Mouse (Mus musculus) retina, adult 2 months (tissue): Measurements from ENCODE around the gene Gm37419.

Experiments used
- DNase-seq: peaks from one replicate; pipeline ENCODE4 v3.0.0-alpha.2; 2012; ENCODE audit warnings: low read depth, low spot score

Gene Gm37419

GRCm38 (mm10) chr16:23993351-23994321 lies 5.4 kb downstream of the Gm37419 start:
- DNase-seq = no peak

- DNase-seq = no peak
These were observed 8.1 kb downstream of the Gm37419 start for GRCm38 (mm10) chr16:23996342-23996741.

DNA sequence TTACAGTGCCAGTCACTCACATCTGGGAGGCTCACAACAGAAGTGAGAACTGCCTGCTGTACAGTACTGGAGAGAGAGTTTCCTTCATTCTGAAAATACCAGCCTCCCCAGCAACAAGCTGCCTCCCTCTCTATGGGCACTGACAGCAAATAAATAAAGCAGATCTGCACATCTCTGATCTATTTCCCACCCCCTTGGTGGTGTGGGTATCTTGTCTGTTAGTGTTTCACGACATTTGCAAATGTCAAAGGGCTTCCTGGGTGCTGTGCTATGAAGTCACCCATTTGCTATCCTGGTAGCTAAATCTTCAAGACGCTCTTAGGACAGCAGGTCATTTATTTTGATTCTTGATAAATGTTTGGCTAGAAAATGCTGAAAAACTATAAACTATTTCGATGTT lies 8.9 kb downstream of the Gm37419 start:
- no peak for DNase-seq

GRCm38 (mm10) chr16:23997912-23998311 lies 9.6 kb downstream of the Gm37419 start:
- DNase-seq = no peak

- DNase-seq = no peak
These were observed 17.6 kb downstream of the Gm37419 start for GRCm38 (mm10) chr16:24005928-24006327.

GRCm38 (mm10) chr16:24009891-24010290 lies 21.6 kb downstream of the Gm37419 start:
- DNase-seq = no peak

- DNase-seq = no peak
These were observed 23.0 kb downstream of the Gm37419 start for GRCm38 (mm10) chr16:24011306-24011705.

GRCm38 (mm10) chr16:24012066-24012465 lies 23.8 kb downstream of the Gm37419 start:
- no peak for DNase-seq

- no peak for DNase-seq
These were observed 26.1 kb downstream of the Gm37419 start for GRCm38 (mm10) chr16:24014378-24014777.

DNA sequence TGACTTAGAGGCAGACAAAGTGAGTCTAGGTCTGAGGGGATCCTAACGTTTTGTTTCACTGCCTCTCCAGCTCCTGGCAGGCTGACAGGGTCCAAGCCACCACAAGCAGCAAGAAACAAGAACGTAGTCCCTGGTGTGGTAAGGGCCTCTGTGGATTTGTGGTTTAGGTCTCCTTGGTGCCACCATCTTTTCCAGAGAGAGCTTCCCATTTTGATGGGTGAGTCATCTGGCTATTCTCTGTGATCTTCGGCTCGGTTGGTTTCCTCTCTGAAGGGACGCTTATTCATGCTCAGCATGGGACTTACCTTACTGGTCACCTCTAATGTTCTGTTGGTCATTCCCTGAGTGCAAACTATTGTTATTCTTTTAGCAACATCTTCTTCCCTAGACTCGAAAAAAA lies 28.0 kb downstream of the Gm37419 start:
- no peak for DNase-seq

DNA sequence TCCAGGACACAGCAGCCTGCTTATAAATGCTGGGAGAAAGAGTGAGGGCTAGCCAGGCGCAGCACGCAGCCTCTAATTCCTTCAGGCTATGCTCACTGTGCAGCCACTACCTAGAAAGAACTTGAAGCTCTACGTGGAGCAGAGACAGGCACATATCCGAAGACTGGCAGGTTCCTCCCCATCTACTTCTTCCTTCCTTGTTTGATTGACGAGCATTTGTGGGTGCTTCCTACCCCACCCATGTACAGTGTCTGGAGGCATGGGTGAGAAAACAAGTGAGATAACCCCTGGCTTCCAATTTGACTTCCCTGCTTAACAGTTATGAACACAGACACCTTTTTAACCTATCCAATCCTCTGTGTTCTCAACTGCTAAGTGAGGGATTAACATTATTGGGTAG lies 28.5 kb downstream of the Gm37419 start:
- DNase-seq = no peak

- no peak for DNase-seq
These were observed 33.4 kb downstream of the Gm37419 start for GRCm38 (mm10) chr16:24021722-24022121.

- no peak for DNase-seq
These were observed 34.3 kb downstream of the Gm37419 start for GRCm38 (mm10) chr16:24022605-24023004.

GRCm38 (mm10) chr16:24025442-24025841 lies 37.2 kb downstream of the Gm37419 start:
- no peak for DNase-seq

- DNase-seq = no peak
These were observed 41.8 kb downstream of the Gm37419 start for GRCm38 (mm10) chr16:24029965-24030672.

- DNase-seq = no peak
These were observed 45.0 kb downstream of the Gm37419 start for GRCm38 (mm10) chr16:24033259-24033658.

GRCm38 (mm10) chr16:24034450-24034849 lies 46.2 kb downstream of the Gm37419 start:
- DNase-seq = no peak

DNA sequence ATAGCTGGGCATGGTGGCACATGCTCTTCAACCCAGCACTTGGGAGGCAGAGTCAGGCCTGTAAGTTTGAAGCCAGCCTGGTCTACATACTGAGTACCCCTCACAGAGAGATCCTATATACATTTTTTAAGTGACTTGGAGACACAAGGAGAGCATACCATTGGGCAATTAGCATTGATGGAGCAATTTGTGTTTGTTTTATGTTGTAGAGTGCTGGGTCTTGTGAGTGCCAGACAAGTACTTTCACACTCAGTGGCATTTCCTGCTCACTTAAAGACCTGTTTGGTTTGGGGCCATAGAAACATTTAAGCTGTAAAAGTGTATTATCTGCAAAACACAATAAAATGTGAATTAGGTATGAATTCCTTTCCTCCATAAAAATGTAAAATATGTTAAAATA lies 47.5 kb downstream of the Gm37419 start:
- DNase-seq = no peak

DNA sequence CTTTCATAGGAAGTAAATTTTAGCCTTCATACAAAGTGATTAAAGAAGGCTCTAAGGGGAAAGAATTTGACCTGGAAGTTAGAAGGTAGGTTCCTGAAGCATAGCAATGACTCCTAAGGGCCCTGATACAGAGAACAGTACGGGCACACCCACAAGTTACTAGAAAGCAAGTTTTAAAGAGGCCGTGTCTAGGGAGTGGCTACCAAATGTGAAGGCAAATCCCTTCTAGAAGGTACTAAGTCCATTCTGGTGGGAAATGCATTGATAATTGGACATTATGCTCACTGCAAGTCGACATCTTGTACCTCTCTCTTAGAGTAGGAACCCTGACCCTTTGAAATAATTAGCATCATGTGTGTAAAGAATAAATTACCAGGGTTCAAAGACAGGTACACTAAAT lies 48.1 kb downstream of the Gm37419 start:
- DNase-seq = no peak
